Mouse (Mus musculus) heart, postnatal 0 days (tissue): ENCODE measurements at regions not wholly inside any gene's neighbourhood (a gene's known extent, or its start where the extent isn't known, plus 50 kb on each side); places are given as distances from the start of the nearest gene placed in this dataset.

ENCODE experiments used
- CTCF ChIP-seq: IDR thresholded peaks from 2 replicates; pipeline ENCODE4 v1.5.1; 2016; ENCODE audit warnings: antibody characterized with exemption, control low read depth, low read depth
- EP300 ChIP-seq: IDR thresholded peaks from 2 replicates; pipeline ENCODE4 v1.6.1; 2016; ENCODE audit warnings: antibody characterized with exemption, low read depth

- TF ChIP-seq CTCF (no peak), EP300 (no peak)
Measured at GRCm38 (mm10) chr4:83976067-83976466, 450.7 kb downstream of the Ccdc171 start.
